Mouse (Mus musculus) v-Abl transformed pro-B cells (cell line): ENCODE measurements around the gene 2610001J05Rik.
"Not testable (repeated sequence)": the region's sequence is repeated elsewhere in the genome, so short reads cannot be mapped to it uniquely, and the experiment has no call there.

Source experiments
- in situ Hi-C, 2 experiments: fragments of 400-800 bp; cut with MboI; formaldehyde crosslinking; loops; one replicate each; pipeline ENCODE4 v1.15.1; 2025; ENCODE audit not compliant: unreplicated experiment in 2 of 2

Gene 2610001J05Rik

GRCm38 (mm10) chr6:13870919-13871624 lies at the start of gene 2610001J05Rik:
Gene 2610001J05Rik, minus strand, starts transcription at chr6:13871518.
- in situ Hi-C loops: loop anchor here (5.0 to 25.0 kb wide), 5 partner anchors 184 to 1959 kb away; partner anchors contain the start of genes Tmem168 (in 2 of the 2), Bmt2 (in 1 of the 2), Ndufa4 (in 1 of the 2) and Phf14 (in 1 of the 2)

GRCm38 (mm10) chr6:13909762-13910537 lies 38.6 kb upstream of the 2610001J05Rik start:
- in situ Hi-C loops: no loop called here

- in situ Hi-C loops: no loop called here
Measured at GRCm38 (mm10) chr6:13902941-13903627, 31.8 kb upstream of the 2610001J05Rik start.

DNA sequence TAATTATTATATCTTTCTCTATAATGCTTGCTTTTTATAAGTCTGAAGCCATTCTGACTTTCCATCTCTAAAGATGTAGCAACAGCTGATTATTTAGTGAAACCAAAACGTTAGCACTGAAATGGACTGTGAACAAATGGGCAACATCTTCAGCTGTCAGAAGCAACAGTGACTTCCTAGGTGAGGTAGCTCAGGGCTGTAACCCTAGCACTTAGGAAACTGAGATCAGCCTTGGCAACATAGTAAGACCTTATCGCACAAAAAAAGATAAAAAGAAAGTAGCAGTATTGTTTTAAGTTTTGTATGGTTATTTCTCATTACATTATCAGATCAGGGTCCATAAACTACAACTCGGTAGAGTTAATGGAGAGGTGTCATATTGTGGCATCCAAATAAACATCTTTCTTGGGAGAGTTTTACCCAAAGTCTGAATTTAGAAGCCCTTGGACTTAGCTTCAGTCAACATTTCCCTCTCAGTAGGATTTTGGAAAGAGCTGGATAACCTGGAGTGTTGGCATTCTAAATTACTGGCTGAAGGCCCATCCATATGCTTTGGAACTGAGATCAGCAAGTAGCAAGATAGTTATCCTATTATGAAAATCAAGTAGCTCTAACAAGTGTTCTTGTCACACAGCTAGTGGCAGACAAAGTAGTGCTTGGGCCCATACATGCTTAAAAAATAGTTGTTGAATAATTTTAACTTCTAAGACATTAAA lies 13.7 kb upstream of the 2610001J05Rik start:
- in situ Hi-C loops: loop anchor here (25.0 kb wide), 2 partner anchors 823 to 1973 kb away; partner anchors contain the start of genes Tmem106b (in 2 of the 2), Ndufa4 (in 1 of the 2) and Phf14 (in 1 of the 2)

- in situ Hi-C loops: loop anchor here (25.0 kb wide), 2 partner anchors 821 to 1971 kb away; partner anchors contain the start of genes Tmem106b (in 2 of the 2), Ndufa4 (in 1 of the 2) and Phf14 (in 1 of the 2)
Measured at GRCm38 (mm10) chr6:13882919-13883318, 11.6 kb upstream of the 2610001J05Rik start.

GRCm38 (mm10) chr6:13873959-13874358 lies 2.6 kb upstream of the 2610001J05Rik start:
- in situ Hi-C loops: loop anchor here (5.0 to 25.0 kb wide), 5 partner anchors 187 to 1962 kb away; partner anchors contain the start of genes Tmem168 (in 2 of the 2), Bmt2 (in 1 of the 2), Ndufa4 (in 1 of the 2) and Phf14 (in 1 of the 2)

GRCm38 (mm10) chr6:13872076-13872475 lies 758 bp upstream of the 2610001J05Rik start:
- in situ Hi-C loops: loop anchor here (5.0 to 25.0 kb wide), 5 partner anchors 185 to 1960 kb away; partner anchors contain the start of genes Tmem168 (in 2 of the 2), Bmt2 (in 1 of the 2), Ndufa4 (in 1 of the 2) and Phf14 (in 1 of the 2)

DNA sequence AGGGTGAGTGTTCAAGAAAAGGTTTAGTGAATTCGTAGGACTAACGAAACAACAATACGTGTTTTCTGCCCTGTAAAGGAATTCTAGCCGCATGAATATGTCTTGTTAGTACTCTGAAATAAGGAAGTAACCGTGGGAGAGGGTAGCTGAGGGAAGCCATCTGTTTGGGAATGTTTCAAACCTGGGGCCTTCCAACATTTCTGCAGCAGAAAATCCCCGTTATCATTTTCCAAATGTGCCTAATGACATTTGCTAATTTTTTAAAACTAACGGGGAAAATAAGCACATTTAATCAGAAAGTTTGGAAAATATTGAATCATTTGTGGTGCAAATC lies 274 bp upstream of the 2610001J05Rik start:
- in situ Hi-C loops: loop anchor here (5.0 to 25.0 kb wide), 5 partner anchors 184 to 1959 kb away; partner anchors contain the start of genes Tmem168 (in 2 of the 2), Bmt2 (in 1 of the 2), Ndufa4 (in 1 of the 2) and Phf14 (in 1 of the 2)

- in situ Hi-C loops: loop anchor here (5.0 to 25.0 kb wide), 5 partner anchors 183 to 1958 kb away; partner anchors contain the start of genes Tmem168 (in 2 of the 2), Bmt2 (in 1 of the 2), Ndufa4 (in 1 of the 2) and Phf14 (in 1 of the 2)
Measured at GRCm38 (mm10) chr6:13870289-13870741, 1.0 kb downstream of the 2610001J05Rik start.

GRCm38 (mm10) chr6:13860596-13860995 lies 10.7 kb downstream of the 2610001J05Rik start:
- in situ Hi-C loops: loop anchor here in 1 of 2 experiments (10.0 to 25.0 kb wide), 3 partner anchors 173 to 1948 kb away; partner anchors contain the start of genes Bmt2, Ndufa4 and Phf14

DNA sequence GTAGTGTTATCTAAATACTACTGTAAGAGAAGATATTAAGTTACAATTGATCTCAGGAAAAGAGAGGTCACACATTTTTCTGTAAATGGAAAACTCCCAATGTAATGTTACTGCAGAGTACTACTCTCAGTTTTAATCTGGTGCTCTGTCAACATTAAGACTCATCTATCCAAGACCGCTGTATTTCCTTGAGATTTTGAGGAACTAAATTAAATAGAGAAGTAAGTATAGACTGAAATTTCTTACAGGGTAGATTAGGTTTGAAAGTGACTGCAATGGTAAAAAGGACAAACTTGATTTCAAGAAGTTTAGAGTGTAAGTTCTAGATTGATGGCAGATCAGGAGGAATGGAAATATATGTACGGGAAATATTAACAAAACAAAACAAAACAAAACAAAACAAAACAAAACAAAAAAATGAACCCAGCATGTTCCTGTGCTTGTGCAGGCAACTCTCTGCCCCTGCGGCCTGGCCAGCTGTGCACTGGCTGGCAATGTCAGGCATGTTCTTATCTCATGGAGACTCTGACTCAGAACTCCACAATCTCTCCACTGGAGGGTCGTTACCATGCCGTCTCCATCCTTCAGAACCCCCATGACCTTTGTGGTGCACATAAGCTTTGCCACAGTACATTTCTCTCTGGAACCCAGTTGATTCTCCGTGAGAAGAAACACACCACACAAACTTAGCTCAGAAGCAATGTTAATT lies 11.3 kb downstream of the 2610001J05Rik start:
- in situ Hi-C loops: loop anchor here in 1 of 2 experiments (10.0 to 25.0 kb wide), 3 partner anchors 173 to 1948 kb away; partner anchors contain the start of genes Bmt2, Ndufa4 and Phf14

- in situ Hi-C loops: loop anchor here in 1 of 2 experiments (25.0 kb wide), 2 partner anchors 167 to 1942 kb away; partner anchors contain the start of genes Bmt2, Ndufa4 and Phf14
Measured at GRCm38 (mm10) chr6:13854230-13854629, 17.1 kb downstream of the 2610001J05Rik start.

GRCm38 (mm10) chr6:13853244-13853643 lies 18.1 kb downstream of the 2610001J05Rik start:
- in situ Hi-C loops: loop anchor here in 1 of 2 experiments (25.0 kb wide), 2 partner anchors 166 to 1941 kb away; partner anchors contain the start of genes Bmt2, Ndufa4 and Phf14

DNA sequence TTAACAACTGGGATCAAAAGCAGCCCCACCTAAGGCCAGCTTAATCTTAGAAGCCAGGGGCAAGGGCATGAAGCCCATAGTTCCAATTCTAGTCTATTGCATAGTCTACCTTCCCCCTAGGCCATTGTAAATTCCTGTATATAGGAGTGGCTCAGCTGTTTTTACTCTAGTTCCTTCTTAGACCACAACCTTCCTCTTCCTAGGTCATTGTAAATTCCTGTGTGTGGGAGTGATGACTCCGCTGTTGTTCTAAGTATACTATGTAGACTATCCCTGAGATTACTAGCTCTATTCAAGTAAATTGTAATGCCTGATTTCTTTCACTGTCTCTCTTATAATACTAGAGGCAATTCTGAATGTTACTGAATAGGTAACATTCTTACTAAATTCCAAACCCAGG lies 25.3 kb downstream of the 2610001J05Rik start:
- in situ Hi-C loops: not testable (repeated sequence)

DNA sequence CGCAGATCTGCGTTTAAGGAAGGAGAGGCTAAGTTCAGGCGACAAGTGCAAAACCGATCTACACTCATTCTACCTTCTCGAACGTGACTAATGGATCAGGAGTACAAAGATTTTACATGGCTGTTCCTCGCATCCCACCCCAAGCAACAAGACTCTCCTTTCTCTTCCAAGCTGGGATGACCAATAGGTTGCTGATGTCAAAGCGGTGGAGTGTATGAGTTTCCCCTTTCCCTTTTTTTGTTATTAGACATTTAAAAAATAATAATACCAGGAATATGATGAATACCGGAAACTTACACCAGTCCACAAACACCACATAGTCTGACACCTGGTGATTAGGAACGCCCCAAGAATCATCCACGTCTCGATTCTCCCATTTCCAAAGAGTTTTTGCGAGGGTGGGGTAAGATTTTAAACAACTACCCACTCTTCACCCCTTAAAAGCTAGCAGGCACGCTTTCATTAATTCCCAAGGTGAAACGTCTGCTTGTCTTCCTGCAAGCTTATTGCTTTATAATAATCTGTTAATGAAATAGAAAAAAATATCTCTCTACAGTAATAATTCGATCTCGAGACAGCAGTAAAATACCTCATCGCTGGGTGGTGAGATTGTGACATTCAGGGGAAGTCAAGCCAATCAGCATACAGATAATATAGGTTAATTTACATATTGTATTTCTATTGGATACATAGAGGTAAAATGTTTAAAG lies 31.8 kb downstream of the 2610001J05Rik start, which contains the start of gene Gpr85:
Gene Gpr85 (minus strand): TSS at position 598 of the 710 bp plus-strand sequence.
- in situ Hi-C loops: no loop called here

- in situ Hi-C loops: no loop called here
Measured at GRCm38 (mm10) chr6:13838677-13839344, 32.5 kb downstream of the 2610001J05Rik start.
